Mouse (Mus musculus) neural tube, embryonic 12.5 days (tissue): ENCODE results near the gene Pdk4. TPM values are rescaled to one million over a fixed set of nuclear protein-coding genes. Genes with fewer than 3 reads are reported as not detected.

Experiments used
- ATAC-seq: fragments of 200-750 bp; cut with Nextera tagmentation; 2 replicates; pipeline ENCODE4 v1.8.0; 2017; ENCODE audit warnings: low read depth, mild to moderate bottlenecking, moderate TSS enrichment, moderate library complexity; ENCODE audit not compliant: low FRiP score
- H3K27ac ChIP-seq: fragments of 300-500 bp; sonication (generic); 2 replicates; pipeline ENCODE4 v1.5.1; 2016
- H3K27me3 ChIP-seq: fragments of 300-500 bp; sonication (generic); replicated peaks from 2 replicates; pipeline ENCODE4 v1.6.1; 2016; ENCODE audit warnings: mild to moderate bottlenecking
- H3K36me3 ChIP-seq: fragments of 300-500 bp; sonication (generic); 2 replicates; pipeline ENCODE4 v1.6.1; 2016; ENCODE audit warnings: mild to moderate bottlenecking
- H3K4me1 ChIP-seq: fragments of 300-500 bp; sonication (generic); 2 replicates; pipeline ENCODE4 v1.6.1; 2016
- H3K4me2 ChIP-seq: fragments of 300-500 bp; sonication (generic); replicated peaks from 2 replicates; pipeline ENCODE4 v1.6.1; 2016; ENCODE audit warnings: mild to moderate bottlenecking
- H3K4me3 ChIP-seq: fragments of 300-500 bp; sonication (generic); 2 replicates; pipeline ENCODE4 v1.5.1; 2016
- H3K9ac ChIP-seq: fragments of 300-500 bp; sonication (generic); 2 replicates; pipeline ENCODE4 v1.6.1; 2016; ENCODE audit warnings: mild to moderate bottlenecking
- H3K9me3 ChIP-seq: fragments of 300-500 bp; sonication (generic); 2 replicates; pipeline ENCODE4 v1.6.1; 2016; ENCODE audit warnings: mild to moderate bottlenecking
- WGBS: fragments of 180-500 bp; shearing (Covaris S2); methylation state at CpG from one replicate; pipeline ENCODE4 v1.1.7; 2016; 5-methylcytosine and 5-hydroxymethylcytosine counted together
- polyA plus RNA-seq: library from polyadenylated mRNA; unstranded; fragments of >200 nt; fragmentation: Nextera tagmentation; extraction: Ambion mirVana; gene quantifications from 2 replicates; pipeline ENCODE4 v1.2.1, GENCODE M21; 2016

Pdk4 gene
- polyA plus RNA-seq, 1 experiment from 2014 or later = 0.72 TPM

DNA sequence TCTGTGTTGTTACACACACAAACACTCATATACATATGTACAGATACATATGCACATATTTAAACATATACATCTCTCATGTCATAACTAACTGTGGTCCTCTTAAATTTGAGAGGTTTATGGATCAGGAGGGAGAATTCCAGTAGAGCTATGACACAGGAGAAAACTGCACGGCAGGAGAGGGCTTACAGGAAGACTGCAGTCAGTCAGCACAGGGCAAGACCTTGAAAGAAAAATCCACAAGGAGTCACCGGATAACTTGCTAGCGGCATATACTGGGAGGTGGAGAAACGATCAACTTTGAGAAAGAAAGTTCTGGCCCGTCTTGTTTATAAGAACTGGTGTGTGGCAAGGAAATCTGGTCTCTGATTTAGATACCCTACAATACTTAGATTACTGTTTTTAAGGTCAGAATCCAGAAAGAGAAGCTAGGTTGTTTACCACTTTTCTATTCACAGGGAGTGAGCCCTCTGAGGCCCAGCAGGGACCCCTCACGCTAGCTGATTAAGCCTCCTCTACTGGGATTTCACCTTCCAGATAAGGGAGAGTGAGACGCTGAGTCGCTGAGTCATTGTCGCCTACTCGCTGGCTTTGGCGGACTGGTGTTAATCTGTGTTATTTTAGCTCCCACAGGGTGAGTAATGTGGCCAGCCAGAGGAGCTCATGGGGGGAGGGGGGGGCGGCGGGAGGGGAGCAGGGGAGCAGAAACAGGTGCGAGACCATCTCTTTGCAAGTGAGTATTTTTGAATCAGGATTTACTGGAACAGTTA lies 53.6 kb downstream of the Pdk4 start:
- no peak overlapping the region for H3K9ac ChIP-seq
- H3K27ac ChIP-seq = no peak overlapping the region
- H3K4me1 ChIP-seq = no peaks in the 10 kb centered on the region
- no peaks in the 10 kb centered on the region for H3K9me3 ChIP-seq
- no peaks in the 10 kb centered on the region for H3K36me3 ChIP-seq
- no peak overlapping the region for H3K4me3 ChIP-seq
- WGBS = 17% methylated on average over 14 of the region's 14 CpGs
- peak overlapping the region; percentile 22; the same call in 1 of the 2 replicates for H3K4me2 ChIP-seq
- no peak for ATAC-seq
- no peaks in the 10 kb centered on the region for H3K27me3 ChIP-seq

GRCm38 (mm10) chr6:5441221-5441620 lies 54.9 kb downstream of the Pdk4 start:
- H3K36me3 ChIP-seq = no peaks in the 10 kb centered on the region
- H3K27ac ChIP-seq = no peak overlapping the region
- H3K9me3 ChIP-seq = no peaks in the 10 kb centered on the region
- WGBS = 81% methylated on average over 6 of the region's 6 CpGs
- no peak overlapping the region for H3K4me3 ChIP-seq
- no peaks in the 10 kb centered on the region for H3K4me1 ChIP-seq
- H3K4me2 ChIP-seq = no peak overlapping the region
- no peaks in the 10 kb centered on the region for H3K27me3 ChIP-seq
- H3K9ac ChIP-seq = no peak overlapping the region
- ATAC-seq = no peak

GRCm38 (mm10) chr6:5437757-5438156 lies 58.4 kb downstream of the Pdk4 start:
- Histone ChIP-seq H3K4me1 (no peaks in the 10 kb centered on the region), H3K9me3 (no peaks in the 10 kb centered on the region), H3K4me3 (no peak overlapping the region), H3K27ac (no peak overlapping the region), H3K27me3 (no peaks in the 10 kb centered on the region), H3K4me2 (no peak overlapping the region), H3K9ac (no peak overlapping the region), H3K36me3 (no peaks in the 10 kb centered on the region)
- ATAC-seq = no peak
- 31% methylated on average over 4 of the region's 4 CpGs for WGBS

GRCm38 (mm10) chr6:5433887-5434286 lies 62.2 kb downstream of the Pdk4 start:
- Histone ChIP-seq H3K9ac (no peak overlapping the region), H3K27me3 (no peaks in the 10 kb centered on the region), H3K4me2 (no peak overlapping the region), H3K4me1 (no peaks in the 10 kb centered on the region), H3K27ac (no peak overlapping the region), H3K4me3 (no peak overlapping the region), H3K9me3 (no peaks in the 10 kb centered on the region), H3K36me3 (no peaks in the 10 kb centered on the region)
- WGBS = 80% methylated on average over 2 of the region's 2 CpGs
- ATAC-seq = no peak

Other genes with a start within 250 kb of the Pdk4 start
- gene Pon3, start 240.0 kb downstream of the Pdk4 start, polyA plus RNA-seq = 5.8 and 6.3 TPM in 2 replicates
- 31.5 and 34.4 TPM in 2 replicates for gene Pon2, start 197.9 kb downstream of the Pdk4 start, polyA plus RNA-seq
- gene Asb4, start 112.9 kb downstream of the Pdk4 start, polyA plus RNA-seq = 21.2 and 22.7 TPM in 2 replicates
- gene Dync1i1, start 229.3 kb upstream of the Pdk4 start, polyA plus RNA-seq = 11.8 and 16.2 TPM in 2 replicates